Mouse (Mus musculus): ENCODE data around the gene Gm17019.
"Not testable (repeated sequence)": the region's sequence is repeated elsewhere in the genome, so short reads cannot be mapped to it uniquely, and the experiment has no call there.

Gm17019 gene

DNA sequence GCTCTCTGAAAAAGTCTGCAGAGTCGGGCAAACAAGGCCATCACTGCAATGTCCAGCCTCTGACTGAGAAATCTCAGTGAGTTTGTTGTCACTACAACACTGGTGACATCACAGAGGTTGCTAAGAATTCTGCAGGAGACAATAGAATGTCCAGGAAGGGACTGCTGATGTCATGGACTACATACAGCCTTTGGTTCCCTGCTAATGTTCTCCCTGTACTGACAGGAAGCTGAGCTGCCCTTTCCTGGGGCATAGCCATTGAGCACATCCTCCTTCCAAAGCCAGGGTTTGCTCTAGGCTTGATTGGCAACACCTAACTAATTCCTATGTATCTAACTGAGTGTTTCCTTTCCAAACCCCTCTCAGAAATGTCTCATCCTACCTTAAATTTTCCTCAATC lies at the start of gene Gm17019:
Gm17019 (minus strand) TSS at position 101 of the 400 bp plus-strand sequence.
- in situ Hi-C loops (cut with MboI, MseI), result not testable (repeated sequence)

GRCm38 (mm10) chr5:15062385-15062715 lies 29.6 kb upstream of the Gm17019 start:
- in situ Hi-C loops (cut with MboI, MseI), result loop anchor here (25.0 kb wide), 1 partner anchor 625 kb away; no protein-coding TSS in a partner anchor

- in situ Hi-C loops (cut with MboI, MseI), result loop anchor here (25.0 kb wide), 1 partner anchor 625 kb away; no protein-coding TSS in a partner anchor
Measured at GRCm38 (mm10) chr5:15061638-15062384, 29.0 kb upstream of the Gm17019 start.

- in situ Hi-C loops (cut with MboI, MseI), result loop anchor here (25.0 kb wide), 1 partner anchor 633 kb away; no protein-coding TSS in a partner anchor
Measured at GRCm38 (mm10) chr5:15054151-15055025, 21.6 kb upstream of the Gm17019 start.

GRCm38 (mm10) chr5:15053606-15053962 lies 20.8 kb upstream of the Gm17019 start:
- in situ Hi-C loops (cut with MboI, MseI), result loop anchor here (25.0 kb wide), 1 partner anchor 634 kb away; no protein-coding TSS in a partner anchor

GRCm38 (mm10) chr5:15052945-15053605 lies 20.3 kb upstream of the Gm17019 start:
- in situ Hi-C loops (cut with MboI, MseI), result loop anchor here (25.0 kb wide), 1 partner anchor 634 kb away; no protein-coding TSS in a partner anchor

DNA sequence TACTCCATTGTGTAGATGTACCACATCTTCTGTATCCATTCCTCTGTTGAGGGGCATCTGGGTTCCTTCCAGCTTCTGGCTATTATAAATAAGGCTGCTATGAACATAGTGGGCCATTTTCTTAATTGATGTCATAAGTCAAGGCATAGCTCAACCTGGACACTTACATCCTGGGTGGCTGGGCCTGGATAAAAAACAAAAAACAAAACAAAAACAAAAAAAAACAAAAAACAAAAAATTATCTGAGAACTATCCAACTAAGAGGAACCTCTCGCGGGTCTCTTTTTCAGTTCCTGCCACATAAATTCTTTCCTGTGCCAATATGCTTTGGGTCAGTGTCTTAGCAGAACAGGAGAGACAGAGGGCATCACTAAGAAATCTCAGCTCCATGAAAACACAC lies 18.0 kb upstream of the Gm17019 start:
- in situ Hi-C loops (cut with MboI, MseI), result loop anchor here (25.0 kb wide), 1 partner anchor 636 kb away; no protein-coding TSS in a partner anchor

DNA sequence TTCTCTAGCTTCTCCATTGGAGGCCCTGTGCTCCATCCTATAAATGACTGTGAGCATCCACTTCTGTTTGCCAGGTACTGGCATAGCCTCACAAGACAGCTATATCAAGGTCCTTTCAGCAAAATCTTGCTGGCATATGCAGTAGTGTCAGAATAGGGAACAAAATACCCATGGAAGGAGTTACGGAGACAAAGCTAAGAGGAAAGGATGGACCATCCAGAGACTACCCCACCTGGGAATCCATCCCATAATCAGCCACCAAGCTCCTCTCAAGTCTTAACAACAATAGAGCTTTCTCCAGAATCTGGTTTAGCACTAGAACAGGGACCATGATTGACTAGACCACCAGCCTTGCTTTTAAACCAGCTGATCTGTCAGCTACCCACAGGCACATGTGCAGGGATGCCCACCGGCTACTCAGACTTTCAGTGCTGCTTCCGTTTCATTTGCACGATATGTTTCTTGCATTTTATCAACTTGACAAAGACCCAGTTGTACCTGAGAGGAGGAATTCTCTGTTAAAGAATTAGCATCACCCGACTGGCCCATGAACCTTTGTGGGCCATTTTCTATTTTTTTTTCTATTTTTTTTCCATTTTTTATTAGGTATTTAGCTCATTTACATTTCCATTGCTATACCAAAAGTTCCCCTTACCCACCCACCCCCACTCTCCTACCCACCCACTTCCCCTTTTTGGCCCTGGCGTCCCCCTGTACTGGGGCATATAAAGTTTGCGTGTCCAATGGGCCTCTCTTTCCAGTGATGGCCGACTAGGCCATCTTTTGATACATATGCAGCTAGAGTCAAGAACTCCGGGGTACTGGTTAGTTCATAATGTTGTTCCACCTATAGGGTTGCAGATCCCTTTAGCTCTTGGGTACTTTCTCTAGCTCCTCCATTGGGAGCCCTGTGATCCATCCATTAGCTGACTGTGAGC lies 12.3 kb upstream of the Gm17019 start:
- in situ Hi-C loops (cut with MboI, MseI), result loop anchor here (5.0 kb wide), 1 partner anchor 58 kb away; no protein-coding TSS in a partner anchor

- in situ Hi-C loops (cut with MboI, MseI), result loop anchor here (5.0 kb wide), 1 partner anchor 53 kb away; no protein-coding TSS in a partner anchor
Measured at GRCm38 (mm10) chr5:15040784-15041183, 8.0 kb upstream of the Gm17019 start.

DNA sequence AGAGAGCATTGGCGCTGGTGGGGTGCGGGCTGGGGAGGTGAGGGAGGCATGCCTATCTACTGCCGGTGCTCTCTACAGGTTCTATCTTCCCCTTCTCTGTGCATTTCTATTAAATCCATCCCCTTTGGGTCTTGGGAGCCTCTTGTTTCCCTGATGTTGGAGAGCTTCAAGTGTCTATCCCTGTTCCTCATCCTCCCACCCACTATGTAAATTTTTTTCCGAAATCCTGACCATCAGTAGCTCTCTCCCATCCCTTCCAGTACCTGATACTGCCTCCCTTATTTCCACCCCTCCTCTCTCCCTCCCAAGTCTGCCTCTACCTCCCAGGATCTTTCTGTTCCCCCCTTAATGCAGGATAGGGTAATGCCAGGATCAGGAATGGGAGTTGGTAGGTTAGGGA lies 7.2 kb upstream of the Gm17019 start:
- in situ Hi-C loops (cut with MboI, MseI), result loop anchor here (5.0 kb wide), 1 partner anchor 53 kb away; no protein-coding TSS in a partner anchor

GRCm38 (mm10) chr5:15024316-15024715 lies 8.5 kb downstream of the Gm17019 start:
- in situ Hi-C loops (cut with MboI, MseI), result loop anchor here (10.0 kb wide), 1 partner anchor 110 kb away; the partner anchor contains the start of gene Gm9758

- in situ Hi-C loops (cut with MboI, MseI), result loop anchor here (10.0 kb wide), 1 partner anchor 105 kb away; the partner anchor contains the start of gene Gm9758
Measured at GRCm38 (mm10) chr5:15020067-15020466, 12.7 kb downstream of the Gm17019 start.

GRCm38 (mm10) chr5:15010639-15011582 lies 21.9 kb downstream of the Gm17019 start:
- in situ Hi-C loops (cut with MboI, MseI), result loop anchor here (5.0 kb wide), 1 partner anchor 626 kb away; no protein-coding TSS in a partner anchor

- in situ Hi-C loops (cut with MboI, MseI), result loop anchor here (5.0 kb wide), 1 partner anchor 55 kb away; no protein-coding TSS in a partner anchor
Measured at GRCm38 (mm10) chr5:15006907-15007306, 25.9 kb downstream of the Gm17019 start.

GRCm38 (mm10) chr5:15006288-15006687 lies 26.5 kb downstream of the Gm17019 start:
- in situ Hi-C loops (cut with MboI, MseI), result loop anchor here (5.0 kb wide), 1 partner anchor 54 kb away; no protein-coding TSS in a partner anchor

- in situ Hi-C loops (cut with MboI, MseI), result loop anchor here (5.0 kb wide), 1 partner anchor 53 kb away; no protein-coding TSS in a partner anchor
Measured at GRCm38 (mm10) chr5:15005584-15005983, 27.2 kb downstream of the Gm17019 start.

DNA sequence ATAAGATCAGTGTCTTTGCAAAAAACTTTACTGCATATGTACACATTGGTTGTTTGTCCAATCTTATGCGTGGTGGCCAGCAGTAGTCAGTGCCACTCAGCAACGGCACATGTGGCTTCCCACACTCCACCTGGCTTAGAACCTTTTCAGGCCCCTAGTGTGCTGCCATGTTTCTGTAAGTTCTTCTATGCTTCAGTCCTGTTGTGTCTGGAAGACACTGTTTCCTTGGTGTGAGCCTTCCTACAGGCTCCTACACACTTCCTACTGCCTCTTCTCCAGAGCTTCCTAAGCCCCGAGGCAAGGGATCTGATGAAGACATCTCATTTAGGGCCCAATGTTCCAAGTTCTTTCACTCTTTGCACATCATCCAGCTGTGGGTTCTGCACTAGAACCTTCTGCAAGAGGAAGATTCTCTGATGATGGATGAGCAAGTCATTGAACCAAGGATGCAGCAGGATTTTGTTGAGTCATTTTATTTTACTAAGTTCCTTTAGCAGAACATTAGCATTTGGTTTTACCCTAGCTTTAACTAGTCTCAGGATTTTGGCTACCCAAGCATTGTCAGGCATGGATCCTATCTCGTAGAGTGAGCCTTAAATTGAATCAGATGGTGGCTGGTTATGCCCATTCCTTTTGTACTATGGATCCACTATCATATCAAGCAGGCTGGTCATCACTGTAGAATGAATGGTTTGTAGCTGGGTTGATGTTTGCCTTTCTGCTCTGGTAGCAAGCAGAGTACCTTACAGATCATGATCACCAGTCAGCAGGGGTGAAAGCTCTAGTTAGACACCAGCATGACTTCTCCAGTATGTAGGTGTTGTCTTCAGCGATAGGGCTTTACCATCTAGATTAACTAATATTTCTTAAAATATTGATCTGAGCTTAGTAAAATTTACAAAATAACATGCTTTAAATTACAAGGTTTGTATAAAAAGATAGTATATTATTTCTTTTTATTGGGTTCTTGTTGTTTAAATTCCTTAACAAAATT lies 27.9 kb downstream of the Gm17019 start:
- in situ Hi-C loops (cut with MboI, MseI), result loop anchor here (5.0 kb wide), 1 partner anchor 53 kb away; no protein-coding TSS in a partner anchor
